Mouse (Mus musculus): Measurements from ENCODE around the gene Abca1. TPM values are rescaled to one million over a fixed set of nuclear protein-coding genes. Genes with fewer than 3 reads are reported as not detected.
A peak's percentile ranks its signal among the peaks of the same experiment; 100 is the strongest.

Gene Abca1
- 75.5 and 86.1 TPM in 2 replicates for total RNA-seq (2017)

- ATAC-seq (ENCODE audit: extremely low read depth, insufficient number of reproducible peaks, low FRiP score, poor library complexity, severe bottlenecking), result peak; percentile 92
These were observed at the start of gene Abca1 for GRCm38 (mm10) chr4:53159767-53160166. TSS of gene Abca1 (minus strand) at chr4:53159895.

- ATAC-seq (ENCODE audit: extremely low read depth, insufficient number of reproducible peaks, low FRiP score, poor library complexity, severe bottlenecking), result no peak
These were observed 44.8 kb upstream of the Abca1 start for GRCm38 (mm10) chr4:53204482-53204881.

GRCm38 (mm10) chr4:53203595-53204400 is 44.1 kb upstream of the Abca1 start:
- ATAC-seq (ENCODE audit: extremely low read depth, insufficient number of reproducible peaks, low FRiP score, poor library complexity, severe bottlenecking), result no peak

GRCm38 (mm10) chr4:53200276-53200675 is 40.6 kb upstream of the Abca1 start:
- no peak for ATAC-seq (ENCODE audit: extremely low read depth, insufficient number of reproducible peaks, low FRiP score, poor library complexity, severe bottlenecking)

GRCm38 (mm10) chr4:53197842-53198241 is 38.1 kb upstream of the Abca1 start:
- ATAC-seq (ENCODE audit: extremely low read depth, insufficient number of reproducible peaks, low FRiP score, poor library complexity, severe bottlenecking), result no peak

GRCm38 (mm10) chr4:53196058-53196771 is 36.5 kb upstream of the Abca1 start:
- ATAC-seq (ENCODE audit: extremely low read depth, insufficient number of reproducible peaks, low FRiP score, poor library complexity, severe bottlenecking), result peak; percentile 97

- ATAC-seq (ENCODE audit: extremely low read depth, insufficient number of reproducible peaks, low FRiP score, poor library complexity, severe bottlenecking), result no peak
These were observed 27.4 kb upstream of the Abca1 start for GRCm38 (mm10) chr4:53187071-53187470.

- no peak for ATAC-seq (ENCODE audit: extremely low read depth, insufficient number of reproducible peaks, low FRiP score, poor library complexity, severe bottlenecking)
These were observed 26.9 kb upstream of the Abca1 start for GRCm38 (mm10) chr4:53186573-53186972.

- ATAC-seq (ENCODE audit: extremely low read depth, insufficient number of reproducible peaks, low FRiP score, poor library complexity, severe bottlenecking), result no peak
These were observed 26.4 kb upstream of the Abca1 start for GRCm38 (mm10) chr4:53186141-53186540.

- no peak for ATAC-seq (ENCODE audit: extremely low read depth, insufficient number of reproducible peaks, low FRiP score, poor library complexity, severe bottlenecking)
These were observed 21.8 kb upstream of the Abca1 start for GRCm38 (mm10) chr4:53181479-53181878.

GRCm38 (mm10) chr4:53179308-53179820 is 19.7 kb upstream of the Abca1 start:
- no peak for ATAC-seq (ENCODE audit: extremely low read depth, insufficient number of reproducible peaks, low FRiP score, poor library complexity, severe bottlenecking)

- ATAC-seq (ENCODE audit: extremely low read depth, insufficient number of reproducible peaks, low FRiP score, poor library complexity, severe bottlenecking), result no peak
These were observed 18.8 kb upstream of the Abca1 start for GRCm38 (mm10) chr4:53178489-53178888.

GRCm38 (mm10) chr4:53177696-53178095 is 18.0 kb upstream of the Abca1 start:
- no peak for ATAC-seq (ENCODE audit: extremely low read depth, insufficient number of reproducible peaks, low FRiP score, poor library complexity, severe bottlenecking)

- ATAC-seq (ENCODE audit: extremely low read depth, insufficient number of reproducible peaks, low FRiP score, poor library complexity, severe bottlenecking), result no peak
These were observed 15.2 kb upstream of the Abca1 start for GRCm38 (mm10) chr4:53174906-53175305.

GRCm38 (mm10) chr4:53170403-53170802 is 10.7 kb upstream of the Abca1 start:
- no peak for ATAC-seq (ENCODE audit: extremely low read depth, insufficient number of reproducible peaks, low FRiP score, poor library complexity, severe bottlenecking)

GRCm38 (mm10) chr4:53165231-53165630 is 5.5 kb upstream of the Abca1 start:
- ATAC-seq (ENCODE audit: extremely low read depth, insufficient number of reproducible peaks, low FRiP score, poor library complexity, severe bottlenecking), result no peak

GRCm38 (mm10) chr4:53159176-53159575 is 519 bp downstream of the Abca1 start:
- ATAC-seq (ENCODE audit: extremely low read depth, insufficient number of reproducible peaks, low FRiP score, poor library complexity, severe bottlenecking), result no peak

GRCm38 (mm10) chr4:53158634-53159033 is 1.1 kb downstream of the Abca1 start:
- peak; percentile 74 for ATAC-seq (ENCODE audit: extremely low read depth, insufficient number of reproducible peaks, low FRiP score, poor library complexity, severe bottlenecking)

- ATAC-seq (ENCODE audit: extremely low read depth, insufficient number of reproducible peaks, low FRiP score, poor library complexity, severe bottlenecking), result no peak
These were observed 4.2 kb downstream of the Abca1 start for GRCm38 (mm10) chr4:53155471-53155870.

- no peak for ATAC-seq (ENCODE audit: extremely low read depth, insufficient number of reproducible peaks, low FRiP score, poor library complexity, severe bottlenecking)
These were observed 6.0 kb downstream of the Abca1 start for GRCm38 (mm10) chr4:53153711-53154110.
